Mouse (Mus musculus) monocyte, adult 5-6 weeks (primary cell): ENCODE results near the gene Cux2. TPM values are rescaled to one million over a fixed set of nuclear protein-coding genes. Genes with fewer than 3 reads are reported as not detected.

Source experiments
- ATAC-seq: fragments of 153-309, 156-312 bp; replicated peaks from 2 replicates; pipeline ENCODE4 v1.8.0; 2017; ENCODE audit warnings: mild to moderate bottlenecking; ENCODE audit not compliant: low TSS enrichment, insufficient number of reproducible peaks, severe bottlenecking, poor library complexity, low FRiP score
- total RNA-seq: library from RNA; stranded (forward); fragments of 200-1000, 200-491, 200-594 nt; gene quantifications from 3 replicates; pipeline ENCODE4 v1.2.3, GENCODE M21; 2017

Cux2 gene
- total RNA-seq, 1 experiment from 2014 or later, result not detected

GRCm38 (mm10) chr5:121819559-121819958 lies 230.3 kb downstream of the Cux2 start:
- ATAC-seq, result no peak

GRCm38 (mm10) chr5:121818862-121819261 lies 231.0 kb downstream of the Cux2 start:
- no peak for ATAC-seq

GRCm38 (mm10) chr5:121818401-121818800 lies 231.5 kb downstream of the Cux2 start:
- ATAC-seq, result no peak

DNA sequence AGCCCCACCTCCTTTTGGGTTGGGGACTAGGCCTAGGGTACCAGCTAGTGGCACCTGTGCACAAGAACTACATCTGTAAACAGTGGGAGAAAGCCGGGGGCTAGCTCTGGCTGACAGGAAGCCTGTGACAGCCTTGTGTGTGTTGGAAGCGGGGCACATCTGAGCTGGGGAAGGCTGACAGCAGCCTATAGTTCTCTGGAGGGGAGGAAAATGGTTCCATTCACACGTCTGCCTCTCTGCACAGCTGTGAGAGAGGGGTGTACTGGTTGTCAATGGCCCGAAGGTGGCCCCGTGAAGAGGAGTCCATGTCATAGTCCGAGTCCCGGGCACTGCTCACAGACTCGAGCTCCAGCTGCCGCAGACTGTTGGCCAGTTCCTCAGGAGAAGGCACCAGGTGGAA lies 232.4 kb downstream of the Cux2 start:
- ATAC-seq, result no peak

DNA sequence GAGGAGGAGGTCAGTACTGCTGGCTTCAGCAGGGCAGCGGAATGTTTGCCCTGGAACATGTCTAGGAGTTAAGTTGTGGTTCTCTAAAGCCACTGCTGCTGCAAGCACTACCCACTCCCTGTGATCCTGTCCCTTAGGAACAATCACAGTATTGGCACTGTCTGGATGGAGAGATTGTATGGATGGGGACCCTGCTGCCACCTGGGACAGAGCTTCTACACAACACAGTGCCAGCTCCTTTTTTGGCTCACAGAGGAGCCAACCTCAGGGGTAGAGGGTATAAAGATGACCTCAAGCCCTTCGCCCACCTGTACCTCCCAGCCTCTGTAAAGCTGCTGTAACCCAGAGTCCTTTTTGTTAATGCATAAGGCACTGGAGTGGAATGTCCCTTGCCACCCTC lies 233.3 kb downstream of the Cux2 start:
- ATAC-seq, result no peak

DNA sequence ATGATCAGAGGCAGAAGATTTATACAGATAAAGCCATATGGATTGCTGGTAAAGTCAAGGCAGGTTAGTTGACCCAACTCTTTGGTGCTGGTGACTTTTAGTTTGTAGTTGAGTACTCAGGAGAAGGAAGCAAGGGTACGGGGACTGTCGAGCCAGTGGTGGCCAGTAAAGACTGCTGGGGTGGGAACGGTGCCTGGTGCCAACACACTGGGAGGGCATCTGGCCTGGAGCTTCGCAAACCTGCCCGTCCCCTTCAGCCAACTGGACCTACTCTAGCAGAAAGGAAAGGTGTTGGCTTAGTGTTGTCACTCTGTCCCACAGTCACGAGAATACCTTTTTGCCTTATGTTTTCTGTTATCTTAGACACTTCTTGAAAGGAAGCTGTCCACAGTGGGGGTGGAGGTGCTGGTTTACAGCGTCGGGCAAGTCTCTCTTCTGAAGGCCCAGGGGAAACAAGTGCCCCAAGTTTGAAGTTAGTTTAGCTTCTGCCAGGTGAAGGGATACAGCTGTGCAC lies 234.0 kb downstream of the Cux2 start:
- no peak for ATAC-seq

DNA sequence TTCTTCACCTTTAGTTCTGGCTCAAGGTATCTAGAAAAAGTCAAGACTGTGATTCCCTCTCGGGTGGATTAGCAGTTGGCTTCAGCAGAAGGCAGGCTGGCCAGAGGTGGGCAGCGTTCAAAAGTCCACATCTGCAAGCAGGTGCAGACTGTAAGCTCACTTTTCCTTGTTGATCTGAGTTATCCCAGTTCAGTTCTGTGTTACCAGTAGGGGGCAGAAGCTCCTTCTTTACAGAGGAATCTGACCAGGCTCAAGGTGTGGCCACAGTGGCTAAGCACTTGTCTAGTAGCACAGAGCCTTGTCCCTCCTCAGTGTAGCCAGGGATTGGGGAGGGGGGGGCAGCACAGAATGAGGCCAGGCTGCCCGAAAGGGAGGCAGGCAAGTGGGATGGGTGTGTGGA lies 234.8 kb downstream of the Cux2 start:
- ATAC-seq, result peak; percentile 52; the same call in 1 of the 2 replicates

DNA sequence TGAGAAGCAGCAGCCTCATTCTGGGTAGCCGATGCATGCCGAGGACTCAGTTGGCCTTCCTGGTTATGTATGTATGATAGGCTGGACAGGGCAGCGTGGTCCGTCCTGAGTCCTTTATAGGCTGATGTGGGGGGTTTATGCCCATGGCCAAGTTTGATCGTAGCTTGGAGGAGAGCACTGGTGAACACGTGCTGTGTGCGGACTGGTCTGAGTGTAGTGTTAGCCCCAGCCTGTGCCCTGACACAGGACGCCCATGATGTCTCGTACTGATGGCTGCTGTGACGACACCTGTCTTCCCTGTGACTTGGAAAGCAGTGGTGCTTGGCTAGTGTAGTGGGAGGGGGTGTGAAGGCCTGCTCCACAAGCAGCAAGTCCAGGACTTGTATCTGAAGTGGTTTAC lies 236.2 kb downstream of the Cux2 start:
- no peak for ATAC-seq

DNA sequence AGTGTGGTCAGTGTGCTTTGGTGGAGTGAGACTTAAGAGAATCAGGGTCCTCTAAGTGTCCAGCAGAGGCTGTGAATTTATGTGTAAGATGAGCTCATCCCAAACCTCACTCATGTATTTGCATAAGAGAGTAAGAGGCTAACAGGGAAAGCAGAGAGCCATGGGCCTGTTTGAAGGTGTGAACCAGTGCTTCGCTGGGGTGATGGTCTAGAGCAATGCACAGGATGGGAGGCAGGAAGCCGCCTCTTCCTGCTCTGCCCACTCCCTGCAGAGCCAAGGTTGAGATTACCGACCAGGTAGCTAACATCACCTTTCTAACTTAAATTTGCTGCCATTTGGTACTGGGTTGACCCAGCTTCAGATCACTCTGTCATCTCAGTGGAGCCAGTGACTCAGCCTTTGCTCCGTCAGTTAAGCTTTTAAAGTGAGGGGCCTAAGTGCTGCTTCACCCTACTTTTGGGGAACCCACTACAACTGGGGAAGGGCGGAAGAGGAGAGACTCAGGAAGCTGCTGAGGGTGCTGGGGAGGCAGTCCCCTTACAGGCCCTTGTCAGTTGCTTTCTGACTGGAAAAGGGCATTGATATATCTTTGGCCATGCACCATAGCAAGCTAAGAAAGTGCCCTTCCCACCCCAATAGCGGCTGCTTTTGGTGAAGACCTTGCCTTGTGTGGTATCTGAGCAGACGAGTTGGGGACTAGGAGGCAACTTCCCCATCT lies 237.2 kb downstream of the Cux2 start:
- no peak for ATAC-seq

- no peak for ATAC-seq
Measured at GRCm38 (mm10) chr5:121811485-121811931, 238.4 kb downstream of the Cux2 start.

DNA sequence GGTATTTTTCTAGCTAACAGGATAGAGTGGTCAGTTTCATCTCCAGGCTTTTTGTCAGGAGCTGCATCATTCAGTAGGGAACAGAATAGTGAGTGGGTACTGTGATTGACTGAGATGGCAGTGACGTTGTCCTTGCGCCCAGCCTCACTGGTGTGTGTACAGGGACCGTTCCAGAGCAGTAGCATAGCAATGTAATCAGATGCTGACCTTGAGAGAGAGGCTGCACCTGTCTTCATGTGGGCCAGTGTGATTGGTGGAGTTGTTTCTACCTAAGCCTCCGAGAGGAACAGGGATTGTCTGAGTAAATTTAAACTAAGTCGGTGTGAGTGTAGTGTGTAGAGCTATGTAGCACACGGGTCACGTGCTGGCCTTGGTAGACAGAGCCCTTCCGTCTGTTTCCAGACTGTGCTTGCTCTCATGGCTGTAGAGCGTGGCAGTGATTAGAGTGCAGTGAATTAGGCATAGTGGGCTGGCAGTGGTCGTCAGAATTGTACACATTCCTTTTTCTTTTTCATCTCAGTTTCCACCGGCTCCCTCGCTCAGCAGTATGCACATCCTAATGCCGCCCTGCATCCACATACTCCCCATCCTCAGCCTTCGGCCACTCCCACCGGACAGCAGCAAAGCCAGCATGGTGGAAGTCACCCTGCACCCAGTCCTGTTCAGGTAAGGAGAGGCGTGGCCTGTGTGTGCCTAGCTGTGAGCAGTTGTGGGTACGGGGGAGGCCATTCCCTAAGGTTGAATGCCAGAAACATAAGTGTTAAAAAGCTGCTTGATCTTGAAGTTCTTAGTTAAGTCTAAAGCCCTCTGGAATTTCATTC lies 239.4 kb downstream of the Cux2 start:
- no peak for ATAC-seq

DNA sequence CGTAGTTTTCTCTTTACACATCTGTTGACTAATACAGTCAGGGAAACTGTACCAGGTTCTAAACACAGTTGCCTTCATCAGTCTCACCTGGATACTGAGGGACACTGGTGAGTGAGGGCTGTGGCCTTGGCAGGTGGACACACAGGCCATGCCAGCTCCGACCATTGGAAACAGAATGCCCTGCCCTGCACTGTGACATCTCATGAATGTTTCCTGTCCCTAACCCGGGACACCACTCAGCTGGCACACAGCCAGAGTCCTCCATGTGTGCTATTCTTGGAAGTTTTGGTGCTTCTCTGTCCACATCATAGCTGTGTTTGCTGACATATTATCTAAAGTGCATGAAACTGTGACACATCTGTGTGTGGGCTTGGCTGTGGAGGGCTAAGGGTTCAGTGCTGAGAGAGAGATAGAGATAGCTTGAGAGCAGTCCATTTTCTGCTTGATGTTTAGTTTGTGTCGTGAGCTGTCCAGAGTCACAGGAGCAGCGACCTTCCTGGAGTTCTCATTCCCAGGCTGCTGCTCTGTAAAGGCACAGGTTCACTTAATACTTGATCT lies 240.2 kb downstream of the Cux2 start:
- no peak for ATAC-seq

GRCm38 (mm10) chr5:121808202-121808601 lies 241.7 kb downstream of the Cux2 start:
- no peak for ATAC-seq

DNA sequence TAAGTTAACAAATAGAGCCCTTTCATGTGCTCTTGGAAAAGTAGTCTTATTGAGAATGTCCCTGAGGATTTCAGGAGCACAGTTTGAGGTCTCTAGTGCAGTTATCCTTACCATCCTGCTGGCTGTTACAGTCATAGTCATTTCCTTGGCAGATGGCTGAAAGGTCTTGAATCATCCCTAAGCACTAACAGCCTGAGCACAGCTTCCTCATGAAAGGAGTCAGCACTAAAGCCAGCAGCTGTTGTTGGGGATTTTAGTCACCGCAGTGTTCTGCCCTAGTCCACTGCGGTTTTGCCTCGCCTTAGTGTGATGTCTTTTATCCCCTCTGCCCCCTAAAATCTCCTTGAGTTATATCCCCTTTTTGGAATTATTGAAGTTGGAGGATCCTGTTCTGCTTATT lies 242.7 kb downstream of the Cux2 start:
- no peak for ATAC-seq

Other genes with a start within 250 kb of the Cux2 start
- 37.3 to 51.6 TPM (median 46.2 TPM) in 3 replicates for gene Sh2b3, start 212.5 kb downstream of the Cux2 start, total RNA-seq
- gene Pheta1, start 201.1 kb downstream of the Cux2 start, total RNA-seq, result 1.6 to 2.0 TPM (median 1.6 TPM) in 3 replicates
- gene Myl2, start 50.8 kb upstream of the Cux2 start, total RNA-seq, result not detected in 3 replicates
- 0.48 TPM in 1 of 3 replicates, not detected in the others for gene Ccdc63, start 90.7 kb upstream of the Cux2 start, total RNA-seq
- 150 to 191 TPM (median 177 TPM) in 3 replicates for gene Ppp1cc, start 108.2 kb upstream of the Cux2 start, total RNA-seq
- 25.7 to 39.4 TPM (median 30.3 TPM) in 3 replicates for gene Hvcn1, start 156.7 kb upstream of the Cux2 start, total RNA-seq
- gene Tctn1, start 214.4 kb upstream of the Cux2 start, total RNA-seq, result 1.1 to 4.4 TPM (median 2.0 TPM) in 3 replicates
- gene Pptc7, start 234.3 kb upstream of the Cux2 start, total RNA-seq, result 33.3 to 37.2 TPM (median 36.9 TPM) in 3 replicates